Mouse (Mus musculus) left cerebral cortex, postnatal 25 days (tissue): ENCODE results near the gene Armc12. TPM values are rescaled to one million over a fixed set of nuclear protein-coding genes. Genes with fewer than 3 reads are reported as not detected.
"Not testable (repeated sequence)": the region's sequence is repeated elsewhere in the genome, so short reads cannot be mapped to it uniquely, and the experiment has no call there.

Experiments used
- DNase-seq, 2 experiments: peaks; one replicate each; pipeline ENCODE4 v3.0.0; 2022; ENCODE audit warnings: low spot score in 2 of 2, mixed read lengths in 1 of 2
- intact Hi-C: fragments of 180-260 bp; cut with DNase I; formaldehyde crosslinking; loops from one replicate; pipeline ENCODE4 v1.15.1; 2025
- total RNA-seq, 2 experiments: library from RNA; stranded (reverse); gene quantifications; 2 replicates each; pipeline ENCODE4 v1.2.3; 2021

Armc12 gene
- total RNA-seq, 2 experiments from 2014 or later, result not detected

- DNase-seq, result no peak
- intact Hi-C loops, result loop anchor here (5.0 kb wide), 1 partner anchor 198 kb away; the partner anchor contains the start of gene Rpl10a
Observed at GRCm38 (mm10) chr17:28524831-28525430, 5.7 kb upstream of the Armc12 start.

GRCm38 (mm10) chr17:28527184-28528042 lies 3.2 kb upstream of the Armc12 start:
- intact Hi-C loops, result loop anchor here (1.0 to 2.0 kb wide), 2 partner anchors 120 to 141 kb away; no protein-coding TSS in a partner anchor
- no peak for DNase-seq

GRCm38 (mm10) chr17:28528043-28528351 lies 2.6 kb upstream of the Armc12 start:
- intact Hi-C loops, result loop anchor here (1.0 to 2.0 kb wide), 2 partner anchors 121 to 141 kb away; no protein-coding TSS in a partner anchor
- peak; percentile 87 to 88 for DNase-seq

GRCm38 (mm10) chr17:28529116-28529515 lies 1.5 kb upstream of the Armc12 start:
- no peak for DNase-seq
- intact Hi-C loops, result loop anchor here (2.0 kb wide), 1 partner anchor 142 kb away; no protein-coding TSS in a partner anchor

GRCm38 (mm10) chr17:28531946-28532345 lies 1.3 kb downstream of the Armc12 start:
- intact Hi-C loops, result no loop called here
- DNase-seq, result no peak

- DNase-seq, result no peak
- intact Hi-C loops, result no loop called here
Observed at GRCm38 (mm10) chr17:28532557-28532956, 2.0 kb downstream of the Armc12 start.

- no peak for DNase-seq
- intact Hi-C loops, result no loop called here
Observed at GRCm38 (mm10) chr17:28533327-28533726, 2.7 kb downstream of the Armc12 start.

- DNase-seq, result no peak
- intact Hi-C loops, result no loop called here
Observed at GRCm38 (mm10) chr17:28537881-28538280, 7.3 kb downstream of the Armc12 start.

- intact Hi-C loops, result no loop called here
Observed at GRCm38 (mm10) chr17:28546925-28547324, 16.3 kb downstream of the Armc12 start.

GRCm38 (mm10) chr17:28548550-28548949 lies 17.9 kb downstream of the Armc12 start:
- intact Hi-C loops, result no loop called here
- no peak for DNase-seq

More at GRCm38 (mm10) chr17:28546925-28547324, 16.3 kb downstream of the Armc12 start:
- no peak for DNase-seq

- intact Hi-C loops, result no loop called here
- no peak for DNase-seq
Observed at GRCm38 (mm10) chr17:28549111-28549510, 18.5 kb downstream of the Armc12 start, which contains the start of gene Clpsl2. Gene Clpsl2 (plus strand): TSS chr17:28549411.

GRCm38 (mm10) chr17:28553040-28553793 lies 22.6 kb downstream of the Armc12 start:
- intact Hi-C loops, result no loop called here
- DNase-seq, result peak; percentile 42 to 78

GRCm38 (mm10) chr17:28554021-28554420 lies 23.4 kb downstream of the Armc12 start:
- intact Hi-C loops, DNase-seq: not testable (repeated sequence)

GRCm38 (mm10) chr17:28556635-28557396 lies 26.2 kb downstream of the Armc12 start:
- DNase-seq, result no peak
- intact Hi-C loops, result no loop called here

GRCm38 (mm10) chr17:28557772-28558171 lies 27.2 kb downstream of the Armc12 start:
- intact Hi-C loops, result no loop called here
- no peak for DNase-seq

GRCm38 (mm10) chr17:28560598-28560997 lies 30.0 kb downstream of the Armc12 start, which contains the start of gene Clps:
Gene Clps (minus strand): TSS chr17:28560766.
- DNase-seq, result no peak
- intact Hi-C loops, result no loop called here

- DNase-seq, result no peak
- intact Hi-C loops, result no loop called here
Observed at GRCm38 (mm10) chr17:28561613-28562012, 31.0 kb downstream of the Armc12 start.

GRCm38 (mm10) chr17:28565181-28565580 lies 34.6 kb downstream of the Armc12 start:
- DNase-seq, result no peak
- intact Hi-C loops, result no loop called here

- no peak for DNase-seq
- intact Hi-C loops, result no loop called here
Observed at GRCm38 (mm10) chr17:28567541-28567940, 36.9 kb downstream of the Armc12 start.
